Mouse (Mus musculus) spleen, adult 18-20 months (tissue): ENCODE measurements at regions not wholly inside any gene's neighbourhood (a gene's known extent, or its start where the extent isn't known, plus 50 kb on each side); places are given as distances from the start of the nearest gene placed in this dataset.

Experiments used
- DNase-seq, 2 experiments: peaks; one replicate each; pipeline ENCODE4 v3.0.0; 2022; ENCODE audit warnings: mixed read lengths in 2 of 2

- no peak for DNase-seq
These were observed 668.8 kb upstream of the Foxg1 start for GRCm38 (mm10) chr12:48713646-48714045.

- DNase-seq, result no peak
These were observed 652.6 kb upstream of the Foxg1 start for GRCm38 (mm10) chr12:48729851-48730250.

- DNase-seq, result no peak
These were observed 623.6 kb upstream of the Foxg1 start for GRCm38 (mm10) chr12:48758805-48759396.
